Comparison of ENCODE assay signal across 8 mouse cellular contexts in the genomic region with DNA sequence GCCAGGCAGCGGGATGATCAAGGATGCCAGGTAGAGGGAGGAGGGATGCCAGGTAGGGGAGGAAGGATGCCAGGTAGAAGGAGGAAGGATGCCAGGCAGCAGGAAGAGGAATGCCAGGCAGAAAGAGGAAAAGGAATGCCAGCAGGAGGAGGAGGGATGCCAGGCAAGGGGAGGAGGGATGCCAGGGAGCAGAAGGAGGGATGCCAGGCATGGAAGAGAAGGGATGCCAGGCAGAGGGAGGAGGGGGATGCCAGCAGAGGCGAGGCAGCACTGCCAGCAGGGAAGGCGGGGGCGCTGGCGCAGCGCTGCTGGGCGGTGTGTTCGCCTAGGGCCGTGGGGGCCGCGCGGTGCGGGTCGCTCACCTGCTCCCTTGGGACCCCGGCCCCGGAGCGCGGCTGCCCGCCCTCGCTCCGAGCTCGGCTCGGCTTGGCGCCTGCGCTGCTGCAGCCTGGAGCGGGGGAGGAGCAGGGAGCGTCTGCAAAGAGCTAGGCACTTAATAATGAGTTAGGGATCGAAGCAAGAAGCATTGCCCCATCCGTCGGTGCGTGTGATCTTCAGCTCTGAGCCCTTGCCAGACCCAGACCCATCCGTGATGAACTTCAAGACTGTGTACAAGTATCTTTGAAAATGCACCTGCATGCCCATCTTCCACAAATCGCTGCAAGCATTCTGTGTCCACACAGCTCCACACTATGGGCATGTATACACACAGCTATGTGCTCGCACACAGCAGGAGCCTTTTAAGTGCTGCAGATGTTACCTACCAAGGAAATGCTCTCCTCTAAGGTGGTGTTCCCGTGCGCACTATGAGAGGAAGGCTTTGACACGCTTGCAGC. TPM values are rescaled to one million over a fixed set of nuclear protein-coding genes. Genes with fewer than 3 reads are reported as not detected.
DNase-seq lines count a peak whose midpoint lies in the region; ATAC-seq and TF ChIP-seq lines count a peak whose summit lies in the region.

A gene (minus strand): TSS at position 426 of the 836 bp plus-strand sequence.

- no peaks in the 10 kb centered on the region for H3K27me3 ChIP-seq in forebrain, postnatal 0 days (ENCODE audit: insufficient read depth, low read length)
- peaks cover 53% of the 10 kb centered on the region for H3K27me3 ChIP-seq in midbrain, embryonic 10.5 days (ENCODE audit: low read depth, poor library complexity, severe bottlenecking)
- H3K27me3 ChIP-seq in stomach, postnatal 0 days (ENCODE audit: control insufficient read depth, insufficient read depth, low read length) = no peaks in the 10 kb centered on the region

- intact Hi-C loops in heart, postnatal 25 days (cut with DNase I) = no loop called here

- H3K4me3 ChIP-seq in forebrain, postnatal 0 days (ENCODE audit: low read depth, low read length) = peak within 1 kb of the TSS; percentile 63
- H3K4me3 ChIP-seq in midbrain, embryonic 10.5 days = peak within 1 kb of the TSS; percentile 72
- peak within 1 kb of the TSS; percentile 46 for H3K4me3 ChIP-seq in stomach, postnatal 0 days (ENCODE audit: low read depth, low read length)

- TF ChIP-seq EP300 in stomach, postnatal 0 days (optimal IDR thresholded peaks at IDR 0.05) = no peak

- no peaks in the 10 kb centered on the region for H3K36me3 ChIP-seq in forebrain, postnatal 0 days (ENCODE audit: insufficient read depth)
- no peaks in the 10 kb centered on the region for H3K36me3 ChIP-seq in midbrain, embryonic 10.5 days
- no peaks in the 10 kb centered on the region for H3K36me3 ChIP-seq in stomach, postnatal 0 days (ENCODE audit: control insufficient read depth, insufficient read depth, low read length)

- peak within 1 kb of the TSS; percentile 79 for H3K27ac ChIP-seq in forebrain, postnatal 0 days (ENCODE audit: low read depth, low read length)
- H3K27ac ChIP-seq in midbrain, embryonic 10.5 days (replicated peaks) = peak within 1 kb of the TSS; percentile 86
- no peak within 1 kb of the TSS for H3K27ac ChIP-seq in stomach, postnatal 0 days (replicated peaks)

- peaks cover 28% of the 10 kb centered on the region for H3K4me1 ChIP-seq in forebrain, postnatal 0 days (ENCODE audit: insufficient read depth)
- H3K4me1 ChIP-seq in midbrain, embryonic 10.5 days = peaks cover 26% of the 10 kb centered on the region
- H3K4me1 ChIP-seq in stomach, postnatal 0 days (replicated peaks; ENCODE audit: control insufficient read depth, insufficient read depth) = no peaks in the 10 kb centered on the region

- DNase-seq in adrenal gland, adult (ENCODE audit: inconsistent age in 2 of 2, low spot score in 1 of 2) = peak; percentile 60 to 74
- DNase-seq in cerebellum, adult 18-20 months = peak; percentile 90 to 94
- peak; percentile 91 for DNase-seq in forebrain, postnatal 0 days
- no peak for DNase-seq in heart, postnatal 25 days (ENCODE audit: low spot score)
- DNase-seq in layer of hippocampus, adult 9-11 months = peak; percentile 85
- peak; percentile 74 for DNase-seq in midbrain, embryonic 10.5 days (ENCODE audit: low spot score)
- DNase-seq in stomach, postnatal 0 days (ENCODE audit: low spot score) = peak; percentile 49
- DNase-seq in spleen, postnatal 10 days (ENCODE audit: low spot score in 2 of 2) = no peak

- ATAC-seq in forebrain, postnatal 0 days = peak; percentile 94
- peak; percentile 51 for ATAC-seq in stomach, postnatal 0 days (ENCODE audit: low FRiP score, low TSS enrichment)

- H3K9ac ChIP-seq in forebrain, postnatal 0 days = peak within 1 kb of the TSS; percentile 82
- H3K9ac ChIP-seq in stomach, postnatal 0 days (ENCODE audit: low read length) = peak within 1 kb of the TSS; percentile 55

- H3K9me3 ChIP-seq in forebrain, postnatal 0 days (ENCODE audit: low read length) = no peaks in the 10 kb centered on the region
- H3K9me3 ChIP-seq in midbrain, embryonic 10.5 days (replicated peaks) = no peaks in the 10 kb centered on the region
- no peaks in the 10 kb centered on the region for H3K9me3 ChIP-seq in stomach, postnatal 0 days (ENCODE audit: control insufficient read depth, low read length)

- no peak; the same call in 1 of the 2 replicates for TF ChIP-seq CTCF in forebrain, postnatal 0 days (IDR thresholded peaks at IDR 0.05; ENCODE audit: low read depth)
- no peak for TF ChIP-seq CTCF in stomach, postnatal 0 days (IDR thresholded peaks at IDR 0.05; ENCODE audit: low read depth)

- H3K4me2 ChIP-seq in forebrain, postnatal 0 days (ENCODE audit: low read depth) = peak within 1 kb of the TSS; percentile 61
- peak within 1 kb of the TSS; percentile 65 for H3K4me2 ChIP-seq in stomach, postnatal 0 days (replicated peaks; ENCODE audit: low read depth)

- 3% methylated on average over 28 of the region's 37 CpGs for WGBS in forebrain, postnatal 0 days
- WGBS in midbrain, embryonic 10.5 days = 4% methylated on average over 37 of the region's 37 CpGs
- WGBS in stomach, postnatal 0 days = 4% methylated on average over 23 of the region's 37 CpGs

RNA-seq across cellular contexts. Expression of the gene that starts here (rescaled TPM):
- total RNA-seq in forebrain, postnatal 0 days (2014; rRNA removed) = 265 and 272 TPM in 2 replicates
- polyA plus RNA-seq in forebrain, postnatal 0 days (2015; fragmentation: Nextera tagmentation; extraction: Ambion mirVana) = 162 and 168 TPM in 2 replicates
- total RNA-seq in heart, postnatal 25 days (2021) = 10 to 100 TPM; 69.0 to 69.3 TPM
- polyA plus RNA-seq in midbrain, embryonic 10.5 days (2016; fragmentation: Nextera tagmentation; extraction: Ambion mirVana) = 32.4 and 44.8 TPM in 2 replicates
- 13.3 and 17.8 TPM in 2 replicates for polyA plus RNA-seq in stomach, postnatal 0 days (2015; fragmentation: Nextera tagmentation; extraction: Ambion mirVana)

Comparison
In these comparisons a context has a peak if more than half of its experiments do, and no peak if none do; other contexts are left out.
1. DNase-seq: peak in adrenal gland, adult (2 of 2), cerebellum, adult 18-20 months (2 of 2), forebrain, postnatal 0 days (single experiment), layer of hippocampus, adult 9-11 months (single experiment), midbrain, embryonic 10.5 days (single experiment) and stomach, postnatal 0 days (single experiment); none in heart, postnatal 25 days (single experiment) and spleen, postnatal 10 days (0 of 2).
2. Peak in every context shown above with its lines, with median percentiles within 50 percentile points of each other: H3K4me3 ChIP-seq.